Mouse (Mus musculus): Measurements from ENCODE around the gene Astl. TPM values are rescaled to one million over a fixed set of nuclear protein-coding genes. Genes with fewer than 3 reads are reported as not detected.
"Not testable (repeated sequence)": the region's sequence is repeated elsewhere in the genome, so short reads cannot be mapped to it uniquely, and the experiment has no call there.

Gene Astl
- polyA plus RNA-seq (2014; fragmentation: Nextera tagmentation; extraction: Ambion mirVana): not detected in 2 replicates

DNA sequence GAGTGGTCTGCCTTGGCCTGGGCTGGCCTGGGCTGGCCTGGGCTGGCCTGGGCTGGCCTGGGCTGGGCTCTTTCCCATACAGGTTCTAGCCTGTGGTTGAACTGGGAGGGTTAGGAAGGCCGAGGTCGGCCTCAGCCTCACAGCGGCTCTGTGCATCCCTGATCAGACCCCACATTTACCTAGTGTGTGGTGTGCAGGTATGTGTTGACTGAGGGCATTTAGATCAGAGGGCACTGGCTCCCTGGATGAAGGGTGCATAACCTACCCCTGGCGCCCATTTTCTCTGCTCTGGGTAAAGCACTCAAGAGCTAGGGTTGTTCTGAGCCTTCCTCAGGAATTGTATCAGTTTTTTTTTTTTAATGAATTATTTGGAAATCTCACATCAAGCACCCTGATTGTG is at the start of gene Astl:
TSS of gene Astl (plus strand) at position 224 of the 400 bp plus-strand sequence.
- H3K9me3 ChIP-seq (ENCODE audit: control insufficient read depth, low read length): no peaks in the 10 kb centered on the region
- H3K27me3 ChIP-seq (ENCODE audit: control insufficient read depth, insufficient read depth, low read length): peaks cover 29% of the 10 kb centered on the region
- ATAC-seq (ENCODE audit: low FRiP score) (no peak), DNase-seq (ENCODE audit: low spot score) (no peak)
- no peak within 1 kb of the TSS for H3K9ac ChIP-seq (ENCODE audit: low read depth, low read length)
- no peaks in the 10 kb centered on the region for H3K4me1 ChIP-seq (replicated peaks; ENCODE audit: control insufficient read depth, insufficient read depth, low read length)
- H3K4me2 ChIP-seq (replicated peaks; ENCODE audit: low read depth, low read length): no peak within 1 kb of the TSS
- no peaks in the 10 kb centered on the region for H3K36me3 ChIP-seq (ENCODE audit: control insufficient read depth, insufficient read depth, low read length)
- 81% methylated on average over 4 of the region's 4 CpGs for WGBS
- H3K27ac ChIP-seq (ENCODE audit: low read depth, low read length): no peak within 1 kb of the TSS
- no peak within 1 kb of the TSS for H3K4me3 ChIP-seq (ENCODE audit: low read depth, low read length)

DNA sequence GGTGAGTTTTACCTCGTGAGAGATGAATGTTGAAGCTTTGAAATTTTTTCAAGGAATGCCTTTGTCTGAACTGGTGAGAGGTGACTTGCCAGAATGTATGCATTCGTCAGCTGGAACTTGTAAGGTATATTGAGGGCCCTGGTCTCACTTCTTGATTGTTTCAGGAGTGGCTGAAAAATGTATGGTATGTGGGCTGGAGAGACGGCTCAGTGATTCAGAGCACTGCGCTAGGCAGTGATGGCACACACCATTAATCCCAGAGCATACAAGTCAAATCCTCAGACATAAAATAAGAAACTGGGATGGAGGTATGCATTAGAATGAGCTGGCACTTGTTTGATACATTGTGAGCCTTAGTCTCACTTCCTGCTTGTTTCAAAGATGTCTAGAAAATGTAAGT is 46.2 kb upstream of the Astl start:
- Histone ChIP-seq H3K27ac (ENCODE audit: low read depth, low read length) (no peak overlapping the region), H3K27me3 (ENCODE audit: control insufficient read depth, insufficient read depth, low read length) (no peaks in the 10 kb centered on the region), H3K4me1 (replicated peaks; ENCODE audit: control insufficient read depth, insufficient read depth, low read length) (no peaks in the 10 kb centered on the region), H3K4me2 (replicated peaks; ENCODE audit: low read depth, low read length) (no peak overlapping the region), H3K9me3 (ENCODE audit: control insufficient read depth, low read length) (no peaks in the 10 kb centered on the region), H3K4me3 (ENCODE audit: low read depth, low read length) (no peak overlapping the region), H3K9ac (ENCODE audit: low read depth, low read length) (no peak overlapping the region), H3K36me3 (ENCODE audit: control insufficient read depth, insufficient read depth, low read length) (peaks cover 6% of the 10 kb centered on the region; the same call in 1 of the 2 replicates)
- ATAC-seq (ENCODE audit: low FRiP score) (no peak), DNase-seq (ENCODE audit: low spot score) (no peak)
- 92% methylated on average over 4 of the region's 4 CpGs for WGBS

DNA sequence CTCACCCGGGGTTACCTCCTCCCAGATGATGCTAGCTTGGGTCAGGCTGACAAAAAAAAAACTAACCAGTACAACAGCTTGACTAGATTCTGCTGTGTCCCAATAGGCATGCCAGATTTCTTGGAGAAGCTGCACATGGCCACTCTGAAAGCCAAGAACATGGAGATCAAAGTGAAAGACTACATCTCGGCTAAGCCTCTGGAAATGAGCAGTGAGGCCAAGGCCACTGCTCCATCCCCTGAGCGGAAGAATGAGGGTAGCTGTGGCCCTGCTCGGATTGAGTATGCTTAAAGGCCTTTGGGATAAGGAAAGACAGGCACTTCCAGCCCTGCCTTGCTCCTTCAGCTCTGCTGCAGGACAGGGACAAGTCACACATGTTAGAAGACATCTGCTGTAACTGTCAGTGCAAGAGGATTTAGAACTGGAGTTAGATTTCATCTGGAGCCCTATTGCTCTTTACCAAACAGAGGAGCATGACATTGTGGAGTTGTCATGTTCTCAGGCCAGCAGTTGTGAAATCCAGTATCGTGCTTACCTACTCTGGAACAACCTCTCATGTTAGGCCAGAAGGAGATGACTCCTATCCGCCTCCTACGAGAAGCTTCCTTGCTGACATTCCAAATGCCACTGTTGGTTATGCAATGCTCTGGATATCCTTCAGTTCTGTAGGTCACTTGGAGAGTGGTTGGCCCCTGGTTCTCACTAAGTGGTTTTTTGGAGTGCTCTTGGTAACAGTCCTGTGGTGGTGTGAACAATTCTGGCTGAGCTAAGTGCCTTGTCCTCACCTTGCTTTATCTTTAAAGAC is 41.2 kb upstream of the Astl start:
- 93% methylated on average over 7 of the region's 7 CpGs for WGBS
- no peaks in the 10 kb centered on the region for H3K4me1 ChIP-seq (replicated peaks; ENCODE audit: control insufficient read depth, insufficient read depth, low read length)
- H3K9me3 ChIP-seq (ENCODE audit: control insufficient read depth, low read length): no peaks in the 10 kb centered on the region
- H3K36me3 ChIP-seq (ENCODE audit: control insufficient read depth, insufficient read depth, low read length): peaks cover 5% of the 10 kb centered on the region; the same call in 1 of the 2 replicates
- no peak overlapping the region for H3K9ac ChIP-seq (ENCODE audit: low read depth, low read length)
- H3K4me3 ChIP-seq (ENCODE audit: low read depth, low read length): no peak overlapping the region
- ATAC-seq (ENCODE audit: low FRiP score): no peak
- no peak overlapping the region for H3K4me2 ChIP-seq (replicated peaks; ENCODE audit: low read depth, low read length)
- no peaks in the 10 kb centered on the region for H3K27me3 ChIP-seq (ENCODE audit: control insufficient read depth, insufficient read depth, low read length)
- no peak for DNase-seq (ENCODE audit: low spot score)
- H3K27ac ChIP-seq (ENCODE audit: low read depth, low read length): no peak overlapping the region

DNA sequence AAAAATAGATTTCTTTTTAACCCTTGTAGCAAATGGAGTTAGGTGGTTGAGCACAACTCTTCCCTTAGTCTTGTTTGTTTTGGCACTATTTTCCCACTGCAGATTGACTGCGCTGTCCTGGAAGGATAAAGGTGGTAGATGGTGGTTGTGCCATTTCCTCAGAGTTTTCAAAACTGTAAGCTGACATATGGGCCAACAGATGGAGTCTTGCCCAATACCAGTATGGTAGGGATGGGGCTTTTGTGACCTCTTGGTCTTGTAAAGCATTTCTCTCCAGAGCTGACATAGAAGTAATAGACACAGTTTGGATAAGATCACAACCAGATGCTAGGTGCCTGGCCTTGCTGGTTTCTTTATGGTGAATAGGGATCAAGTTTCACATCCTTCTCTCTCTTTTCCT is 40.4 kb upstream of the Astl start:
- no peak overlapping the region for H3K4me3 ChIP-seq (ENCODE audit: low read depth, low read length)
- DNase-seq (ENCODE audit: low spot score) (no peak), ATAC-seq (ENCODE audit: low FRiP score) (no peak)
- no peak overlapping the region for H3K4me2 ChIP-seq (replicated peaks; ENCODE audit: low read depth, low read length)
- 93% methylated on average over 1 of the region's 1 CpGs for WGBS
- no peaks in the 10 kb centered on the region for H3K27me3 ChIP-seq (ENCODE audit: control insufficient read depth, insufficient read depth, low read length)
- H3K36me3 ChIP-seq (ENCODE audit: control insufficient read depth, insufficient read depth, low read length): peaks cover 5% of the 10 kb centered on the region; the same call in 1 of the 2 replicates
- H3K9ac ChIP-seq (ENCODE audit: low read depth, low read length): no peak overlapping the region
- H3K9me3 ChIP-seq (ENCODE audit: control insufficient read depth, low read length): no peaks in the 10 kb centered on the region
- H3K4me1 ChIP-seq (replicated peaks; ENCODE audit: control insufficient read depth, insufficient read depth, low read length): no peaks in the 10 kb centered on the region
- no peak overlapping the region for H3K27ac ChIP-seq (ENCODE audit: low read depth, low read length)

DNA sequence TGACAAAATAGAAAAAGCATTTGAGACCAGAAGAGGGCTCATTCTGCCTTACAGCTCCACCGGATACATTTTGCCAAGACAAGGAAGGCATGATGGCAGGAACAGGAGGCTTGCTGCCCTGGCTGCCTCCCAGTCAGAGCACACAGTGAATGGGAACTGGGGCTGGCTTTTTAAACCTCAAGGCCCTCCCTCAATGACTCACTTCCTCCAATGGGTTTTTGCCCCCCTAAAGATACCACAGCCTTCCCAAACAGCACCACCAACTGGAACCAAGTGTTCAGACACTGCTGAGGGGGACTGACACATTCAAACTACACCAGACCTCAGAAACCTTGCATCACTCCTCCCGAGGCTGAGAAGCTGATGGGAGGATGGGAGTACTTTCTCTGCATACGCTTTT is 37.7 kb upstream of the Astl start:
- ATAC-seq (ENCODE audit: low FRiP score) (no peak), DNase-seq (ENCODE audit: low spot score) (no peak)
- Histone ChIP-seq H3K27me3 (ENCODE audit: control insufficient read depth, insufficient read depth, low read length) (no peaks in the 10 kb centered on the region), H3K4me2 (replicated peaks; ENCODE audit: low read depth, low read length) (no peak overlapping the region), H3K9me3 (ENCODE audit: control insufficient read depth, low read length) (no peaks in the 10 kb centered on the region), H3K4me1 (replicated peaks; ENCODE audit: control insufficient read depth, insufficient read depth, low read length) (no peaks in the 10 kb centered on the region), H3K4me3 (ENCODE audit: low read depth, low read length) (no peak overlapping the region), H3K36me3 (ENCODE audit: control insufficient read depth, insufficient read depth, low read length) (peaks cover 5% of the 10 kb centered on the region; the same call in 1 of the 2 replicates), H3K9ac (ENCODE audit: low read depth, low read length) (no peak overlapping the region), H3K27ac (ENCODE audit: low read depth, low read length) (no peak overlapping the region)
- WGBS: 87% methylated on average over 3 of the region's 3 CpGs

DNA sequence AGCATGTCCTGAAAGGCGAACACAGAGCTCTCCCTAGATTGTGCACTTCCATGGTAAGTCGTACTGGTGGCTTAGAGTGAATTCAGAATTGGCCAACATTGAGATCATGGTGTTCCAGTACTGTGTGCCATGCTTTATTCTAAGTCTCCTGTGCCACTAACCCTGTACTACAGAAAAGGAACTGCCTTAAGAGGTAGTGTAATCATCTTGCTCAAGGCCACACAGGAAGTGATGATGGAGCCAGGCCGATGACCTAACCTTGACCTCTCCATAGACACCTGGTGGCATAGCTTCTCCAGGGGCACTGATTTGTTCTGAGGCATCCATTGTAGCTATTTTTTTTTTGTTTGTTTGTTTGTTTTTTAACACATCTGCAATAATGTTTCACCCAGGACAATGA is 36.6 kb upstream of the Astl start:
- Histone ChIP-seq H3K4me1 (replicated peaks; ENCODE audit: control insufficient read depth, insufficient read depth, low read length) (no peaks in the 10 kb centered on the region), H3K27me3 (ENCODE audit: control insufficient read depth, insufficient read depth, low read length) (no peaks in the 10 kb centered on the region), H3K9me3 (ENCODE audit: control insufficient read depth, low read length) (no peaks in the 10 kb centered on the region), H3K4me3 (ENCODE audit: low read depth, low read length) (no peak overlapping the region), H3K27ac (ENCODE audit: low read depth, low read length) (no peak overlapping the region), H3K4me2 (replicated peaks; ENCODE audit: low read depth, low read length) (no peak overlapping the region), H3K9ac (ENCODE audit: low read depth, low read length) (no peak overlapping the region), H3K36me3 (ENCODE audit: control insufficient read depth, insufficient read depth, low read length) (peaks cover 5% of the 10 kb centered on the region; the same call in 1 of the 2 replicates)
- ATAC-seq (ENCODE audit: low FRiP score): no peak
- WGBS: 98% methylated on average over 3 of the region's 3 CpGs
- no peak for DNase-seq (ENCODE audit: low spot score)

DNA sequence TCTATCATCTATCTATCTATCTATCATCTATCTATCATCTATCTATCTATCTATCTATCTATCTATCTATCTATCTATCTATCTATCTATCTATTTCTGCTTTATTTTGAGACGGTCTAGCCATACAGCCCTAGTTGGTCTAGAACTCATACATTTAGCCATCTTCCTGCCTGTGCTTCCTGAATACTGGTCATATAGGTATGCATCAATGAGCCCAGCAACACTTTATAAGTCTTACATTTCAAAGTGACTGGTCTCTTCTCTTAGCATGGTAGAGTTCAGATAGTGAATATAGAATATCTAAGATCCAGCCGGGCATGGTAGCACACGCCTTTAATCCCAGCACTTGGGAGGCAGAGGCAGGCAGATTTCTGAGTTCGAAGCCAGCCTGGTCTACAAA is 34.2 kb upstream of the Astl start:
- H3K4me2 ChIP-seq (replicated peaks; ENCODE audit: low read depth, low read length); H3K36me3 ChIP-seq (ENCODE audit: control insufficient read depth, insufficient read depth, low read length); H3K9me3 ChIP-seq (ENCODE audit: control insufficient read depth, low read length); DNase-seq (ENCODE audit: low spot score); ATAC-seq (ENCODE audit: low FRiP score); H3K4me3 ChIP-seq (ENCODE audit: low read depth, low read length); H3K9ac ChIP-seq (ENCODE audit: low read depth, low read length); H3K27me3 ChIP-seq (ENCODE audit: control insufficient read depth, insufficient read depth, low read length); H3K4me1 ChIP-seq (replicated peaks; ENCODE audit: control insufficient read depth, insufficient read depth, low read length); H3K27ac ChIP-seq (ENCODE audit: low read depth, low read length): not testable (repeated sequence)
- WGBS: 98% methylated on average over 4 of the region's 4 CpGs

DNA sequence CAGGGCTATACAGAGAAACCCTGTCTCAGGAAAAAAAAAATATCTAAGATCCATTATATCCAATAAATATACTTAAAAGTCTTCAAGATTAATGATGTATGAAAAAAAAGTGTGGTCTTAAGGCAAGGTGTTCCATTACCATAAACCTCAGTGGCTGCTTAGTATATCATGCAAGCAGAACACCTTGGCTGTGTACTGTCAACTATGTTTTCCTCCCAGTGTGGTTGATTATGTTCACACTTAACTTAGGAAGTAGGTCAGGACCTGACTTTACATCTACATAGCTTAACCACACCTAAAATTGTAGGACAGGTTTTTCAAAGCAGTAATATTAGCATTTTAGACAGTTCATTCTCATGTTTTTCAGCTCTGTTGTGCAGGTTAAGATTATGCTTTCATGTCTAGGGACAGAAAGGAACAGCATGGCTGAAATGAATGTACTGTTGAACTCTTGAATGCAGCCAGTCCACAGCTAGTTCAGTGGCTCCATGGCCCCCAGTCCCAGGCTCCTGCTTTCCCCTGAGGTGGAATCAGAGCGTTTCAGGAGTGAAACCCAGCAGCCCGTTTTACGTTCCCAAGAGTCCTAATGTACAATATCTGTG is 33.7 kb upstream of the Astl start:
- H3K9ac ChIP-seq (ENCODE audit: low read depth, low read length): no peak overlapping the region
- DNase-seq (ENCODE audit: low spot score) (no peak), ATAC-seq (ENCODE audit: low FRiP score) (no peak)
- no peak overlapping the region for H3K4me3 ChIP-seq (ENCODE audit: low read depth, low read length)
- H3K9me3 ChIP-seq (ENCODE audit: control insufficient read depth, low read length): no peaks in the 10 kb centered on the region
- no peak overlapping the region for H3K27ac ChIP-seq (ENCODE audit: low read depth, low read length)
- no peaks in the 10 kb centered on the region for H3K4me1 ChIP-seq (replicated peaks; ENCODE audit: control insufficient read depth, insufficient read depth, low read length)
- no peaks in the 10 kb centered on the region for H3K27me3 ChIP-seq (ENCODE audit: control insufficient read depth, insufficient read depth, low read length)
- 87% methylated on average over 3 of the region's 3 CpGs for WGBS
- no peak overlapping the region for H3K4me2 ChIP-seq (replicated peaks; ENCODE audit: low read depth, low read length)
- no peaks in the 10 kb centered on the region for H3K36me3 ChIP-seq (ENCODE audit: control insufficient read depth, insufficient read depth, low read length)

DNA sequence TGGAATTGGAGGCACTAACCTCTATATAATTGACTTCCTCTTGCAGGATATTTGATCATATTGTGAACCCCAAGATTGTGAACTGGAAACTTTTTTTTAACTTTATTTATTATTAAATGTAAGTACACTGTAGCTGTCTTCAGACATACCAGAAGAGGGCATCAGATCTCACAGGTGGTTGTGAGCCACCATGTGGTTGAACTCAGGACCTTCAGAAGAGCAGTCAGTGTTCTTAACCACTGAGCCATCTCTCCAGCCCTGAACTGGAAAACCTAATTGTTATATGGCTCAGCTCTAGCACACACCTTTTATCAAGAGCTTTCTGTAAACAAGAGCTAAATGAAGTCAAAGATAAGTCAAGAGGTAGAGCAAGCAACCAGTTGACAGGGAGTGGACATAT is 32.3 kb upstream of the Astl start:
- Histone ChIP-seq H3K9ac (ENCODE audit: low read depth, low read length) (no peak overlapping the region), H3K27me3 (ENCODE audit: control insufficient read depth, insufficient read depth, low read length) (no peaks in the 10 kb centered on the region), H3K4me2 (replicated peaks; ENCODE audit: low read depth, low read length) (no peak overlapping the region), H3K4me3 (ENCODE audit: low read depth, low read length) (no peak overlapping the region), H3K9me3 (ENCODE audit: control insufficient read depth, low read length) (no peaks in the 10 kb centered on the region), H3K36me3 (ENCODE audit: control insufficient read depth, insufficient read depth, low read length) (no peaks in the 10 kb centered on the region), H3K27ac (ENCODE audit: low read depth, low read length) (no peak overlapping the region), H3K4me1 (replicated peaks; ENCODE audit: control insufficient read depth, insufficient read depth, low read length) (no peaks in the 10 kb centered on the region)
- DNase-seq (ENCODE audit: low spot score) (no peak), ATAC-seq (ENCODE audit: low FRiP score) (no peak)
